Mouse (Mus musculus) CH12.LX (cell line): ENCODE data around the gene Elane. TPM values are rescaled to one million over a fixed set of nuclear protein-coding genes. Genes with fewer than 3 reads are reported as not detected.

ENCODE experiments used
- DNase-seq: peaks from one replicate; pipeline ENCODE4 v3.0.0-alpha.2; 2013; ENCODE audit errors: extremely low read depth
- H3K27ac ChIP-seq: 2 replicates; pipeline ENCODE4 v1.5.1; 2012; ENCODE audit warnings: low read depth, mild to moderate bottlenecking, control low read depth, moderate library complexity; ENCODE audit not compliant: insufficient read depth
- H3K27me3 ChIP-seq: replicated peaks from 2 replicates; pipeline ENCODE3; 2012; ENCODE audit warnings: inconsistent platforms
- H3K36me3 ChIP-seq, 2 experiments: replicated peaks in 1 of 2; 2 replicates each; pipeline versions ENCODE3 to v1.6.1; 2012; ENCODE audit warnings: inconsistent platforms in 1 of 2, low read length in 1 of 2, mild to moderate bottlenecking in 1 of 2, mixed read lengths in 1 of 2, moderate library complexity in 1 of 2; ENCODE audit not compliant: control insufficient read depth in 1 of 2, insufficient read depth in 1 of 2
- H3K4me1 ChIP-seq, 2 experiments: 2 replicates each; pipeline ENCODE4 v1.6.1; 2012; ENCODE audit warnings: inconsistent platforms in 1 of 2, moderate library complexity in 1 of 2; ENCODE audit not compliant: insufficient read depth in 2 of 2, control insufficient read depth in 1 of 2
- H3K4me2 ChIP-seq: 2 replicates; pipeline ENCODE4 v1.6.1; 2012; ENCODE audit warnings: low read depth, mild to moderate bottlenecking, control low read depth; ENCODE audit not compliant: poor library complexity, insufficient read depth, severe bottlenecking
- H3K4me3 ChIP-seq, 3 experiments: fragments of 150-350 bp in 1 of 3; sonication (generic) in 1 of 3; replicated peaks in 1 of 3; 2 replicates each; pipeline versions ENCODE3 to v1.5.1; 2011 to 2012; ENCODE audit warnings: low read depth in 2 of 3, low read length in 2 of 3, mild to moderate bottlenecking in 2 of 3, moderate library complexity in 2 of 3, control low read depth in 1 of 3, improper control_type of control experiment in 1 of 3, inconsistent platforms in 1 of 3, mixed read lengths in 1 of 3; ENCODE audit not compliant: poor library complexity in 1 of 3
- H3K79me2 ChIP-seq: replicated peaks from 2 replicates; pipeline ENCODE4 v1.6.1; 2012; ENCODE audit warnings: mild to moderate bottlenecking, moderate library complexity; ENCODE audit not compliant: control insufficient read depth, poor library complexity, insufficient read depth, severe bottlenecking; ENCODE audit errors: extremely low read depth
- H3K9ac ChIP-seq: 2 replicates; pipeline ENCODE4 v1.6.1; 2012; ENCODE audit warnings: low read depth, mild to moderate bottlenecking, control low read depth, moderate library complexity; ENCODE audit not compliant: insufficient read depth
- H3K9me3 ChIP-seq: replicated peaks from 2 replicates; pipeline ENCODE3; 2012; ENCODE audit warnings: low read length, inconsistent platforms, mixed read lengths
- BHLHE40 ChIP-seq: IDR thresholded peaks from 2 replicates; pipeline ENCODE4 v1.6.1; 2011; ENCODE audit warnings: mild to moderate bottlenecking, low read depth, low read length, improper control_type of control experiment
- CHD1 ChIP-seq: IDR thresholded peaks from 2 replicates; pipeline ENCODE4 v1.6.1; 2012; ENCODE audit warnings: low read depth, low read length, improper control_type of control experiment, inconsistent platforms
- CHD2 ChIP-seq: IDR thresholded peaks from 2 replicates; pipeline ENCODE4 v1.6.1; 2011; ENCODE audit warnings: low read length, improper control_type of control experiment
- CTCF ChIP-seq, 2 experiments: IDR thresholded peaks in 1 of 2; conservative IDR thresholded peaks in 1 of 2; 2 replicates each; pipeline ENCODE4 v1.5.1; 2011 to 2012; ENCODE audit warnings: low read depth in 2 of 2, low read length in 2 of 2, improper control_type of control experiment in 1 of 2, inconsistent platforms in 1 of 2, mild to moderate bottlenecking in 1 of 2, moderate library complexity in 1 of 2
- E2F4 ChIP-seq: IDR thresholded peaks from 2 replicates; pipeline ENCODE4 v1.6.1; 2011; ENCODE audit warnings: low read depth, low read length, improper control_type of control experiment; ENCODE audit not compliant: insufficient replicate concordance
- ELF1 ChIP-seq: IDR thresholded peaks from 2 replicates; pipeline ENCODE4 v1.6.1; 2014; ENCODE audit warnings: low read depth, mild to moderate bottlenecking, inconsistent platforms, low read length, improper control_type of control experiment
- EP300 ChIP-seq: IDR thresholded peaks from 2 replicates; pipeline ENCODE4 v1.6.1; 2011; ENCODE audit warnings: low read length, improper control_type of control experiment
- ETS1 ChIP-seq: conservative IDR thresholded peaks from 2 replicates; pipeline ENCODE4 v1.6.1; 2012; ENCODE audit warnings: low read depth, mild to moderate bottlenecking, inconsistent platforms, low read length, improper control_type of control experiment, moderate library complexity
- GABPA ChIP-seq: IDR thresholded peaks from 2 replicates; pipeline ENCODE4 v1.6.1; 2012; ENCODE audit warnings: low read depth, low read length, improper control_type of control experiment, inconsistent platforms; ENCODE audit not compliant: insufficient replicate concordance
- HCFC1 ChIP-seq: IDR thresholded peaks from 2 replicates; pipeline ENCODE4 v1.6.1; 2012; ENCODE audit warnings: low read depth, mild to moderate bottlenecking, inconsistent platforms, low read length, improper control_type of control experiment
- IRF4 ChIP-seq: IDR thresholded peaks from 2 replicates; pipeline ENCODE4 v1.6.1; 2014; ENCODE audit warnings: low read depth, mild to moderate bottlenecking, inconsistent platforms, low read length, improper control_type of control experiment
- JUN ChIP-seq: IDR thresholded peaks from 2 replicates; pipeline ENCODE4 v1.6.1; 2011; ENCODE audit warnings: low read depth, mild to moderate bottlenecking, low read length, improper control_type of control experiment, moderate library complexity; ENCODE audit not compliant: insufficient read depth
- JUND ChIP-seq: conservative IDR thresholded peaks from 2 replicates; pipeline ENCODE4 v1.6.1; 2011; ENCODE audit warnings: low read depth, low read length, improper control_type of control experiment
- KAT2A ChIP-seq: IDR thresholded peaks from 2 replicates; pipeline ENCODE4 v1.6.1; 2012; ENCODE audit warnings: low read length, improper control_type of control experiment, inconsistent platforms; ENCODE audit not compliant: insufficient replicate concordance
- MAFK ChIP-seq: IDR thresholded peaks from 2 replicates; pipeline ENCODE4 v1.6.1; 2011; ENCODE audit warnings: low read length, improper control_type of control experiment; ENCODE audit not compliant: insufficient replicate concordance
- MAX ChIP-seq: IDR thresholded peaks from 2 replicates; pipeline ENCODE4 v1.6.1; 2011; ENCODE audit warnings: low read length, improper control_type of control experiment
- MAZ ChIP-seq: IDR thresholded peaks from 2 replicates; pipeline ENCODE4 v1.6.1; 2012; ENCODE audit warnings: low read depth, mild to moderate bottlenecking, inconsistent platforms, low read length, improper control_type of control experiment, moderate library complexity
- MEF2A ChIP-seq: IDR thresholded peaks from 2 replicates; pipeline ENCODE4 v1.6.1; 2014; ENCODE audit warnings: low read depth, mild to moderate bottlenecking, inconsistent platforms, low read length, improper control_type of control experiment, borderline replicate concordance
- MXI1 ChIP-seq: IDR thresholded peaks from 2 replicates; pipeline ENCODE4 v1.6.1; 2011; ENCODE audit warnings: mild to moderate bottlenecking, low read depth, low read length, improper control_type of control experiment
- MYC ChIP-seq: IDR thresholded peaks from 2 replicates; pipeline ENCODE4 v1.6.1; 2011; ENCODE audit warnings: low read depth, mild to moderate bottlenecking, improper control_type of control experiment, low read length
- NELFE ChIP-seq: IDR thresholded peaks from 2 replicates; pipeline ENCODE4 v1.6.1; 2011; ENCODE audit warnings: low read depth, low read length, improper control_type of control experiment
- NRF1 ChIP-seq: IDR thresholded peaks from 2 replicates; pipeline ENCODE4 v1.6.1; 2014; ENCODE audit warnings: low read depth, mild to moderate bottlenecking, inconsistent platforms, low read length, improper control_type of control experiment, moderate library complexity
- PAX5 ChIP-seq: IDR thresholded peaks from 2 replicates; pipeline ENCODE4 v1.6.1; 2012; ENCODE audit warnings: low read length, inconsistent platforms, mixed read lengths
- POLR2A ChIP-seq: IDR thresholded peaks from 2 replicates; pipeline ENCODE4 v1.6.1; 2011; ENCODE audit warnings: low read depth, mild to moderate bottlenecking, improper control_type of control experiment, low read length
- POLR2AphosphoS2 ChIP-seq: IDR thresholded peaks from 2 replicates; pipeline ENCODE4 v1.6.1; 2011; ENCODE audit warnings: low read depth, low read length, improper control_type of control experiment
- RAD21 ChIP-seq: IDR thresholded peaks from 2 replicates; pipeline ENCODE4 v1.6.1; 2011; ENCODE audit warnings: low read depth, mild to moderate bottlenecking, low read length, improper control_type of control experiment, moderate library complexity
- RCOR1 ChIP-seq: conservative IDR thresholded peaks from 2 replicates; pipeline ENCODE4 v1.6.1; 2012; ENCODE audit warnings: low read depth, mild to moderate bottlenecking, inconsistent platforms, low read length, improper control_type of control experiment
- SIN3A ChIP-seq: IDR thresholded peaks from 2 replicates; pipeline ENCODE4 v1.6.1; 2012; ENCODE audit warnings: low read length, improper control_type of control experiment, inconsistent platforms
- SMC3 ChIP-seq: IDR thresholded peaks from 2 replicates; pipeline ENCODE4 v1.6.1; 2011; ENCODE audit warnings: low read depth, low read length, improper control_type of control experiment
- TBP ChIP-seq: conservative IDR thresholded peaks from 2 replicates; pipeline ENCODE4 v1.6.1; 2011; ENCODE audit warnings: low read depth, low read length, improper control_type of control experiment
- TCF12 ChIP-seq: IDR thresholded peaks from 2 replicates; pipeline ENCODE4 v1.6.1; 2014; ENCODE audit warnings: low read depth, mild to moderate bottlenecking, inconsistent platforms, low read length, improper control_type of control experiment
- UBTF ChIP-seq: IDR thresholded peaks from 2 replicates; pipeline ENCODE4 v1.6.1; 2012; ENCODE audit warnings: low read depth, mild to moderate bottlenecking, inconsistent platforms, low read length, improper control_type of control experiment, moderate library complexity
- USF1 ChIP-seq: IDR thresholded peaks from 2 replicates; pipeline ENCODE4 v1.6.1; 2014; ENCODE audit warnings: low read depth, mild to moderate bottlenecking, inconsistent platforms, low read length, improper control_type of control experiment
- ZC3H11A ChIP-seq: IDR thresholded peaks from 2 replicates; pipeline ENCODE4 v1.6.1; 2012; ENCODE audit warnings: low read depth, mild to moderate bottlenecking, inconsistent platforms, low read length, improper control_type of control experiment
- ZKSCAN1 ChIP-seq: IDR thresholded peaks from 2 replicates; pipeline ENCODE4 v1.6.1; 2012; ENCODE audit warnings: low read depth, inconsistent platforms, low read length, improper control_type of control experiment, borderline replicate concordance
- ZMIZ1 ChIP-seq: IDR thresholded peaks from 2 replicates; pipeline ENCODE4 v1.6.1; 2012; ENCODE audit warnings: low read depth, mild to moderate bottlenecking, inconsistent platforms, low read length, improper control_type of control experiment
- ZNF384 ChIP-seq: IDR thresholded peaks from 2 replicates; pipeline ENCODE4 v1.6.1; 2012; ENCODE audit warnings: low read depth, low read length, improper control_type of control experiment, inconsistent platforms
- dilution Hi-C: fragments of 300-500 bp; cut with MboI; formaldehyde crosslinking; loops from 2 replicates; pipeline ENCODE4 v1.14.3; 2020; ENCODE audit warnings: low sequenced_read_pairs; ENCODE audit not compliant: extremely low pct_unique_long_range_greater_than_20kb, extremely low pct_ligation_motif_present
- in situ Hi-C: fragments of 300-500 bp; cut with MboI; formaldehyde crosslinking; loops from 3 replicates; pipeline ENCODE4 v1.14.3; 2019; ENCODE audit warnings: low sequenced_read_pairs, low pct_ligation_motif_present, low pct_unique_long_range_greater_than_20kb, mixed read lengths
- polyA plus RNA-seq: library from polyadenylated mRNA; unstranded; fragments of >175 nt; gene quantifications from 2 replicates; pipeline ENCODE4 v1.2.1, GENCODE M21; 2012; ENCODE audit warnings: low read depth; ENCODE audit not compliant: insufficient read length
- total RNA-seq, 2 experiments: library from RNA; depleted of rRNA; stranded (reverse); fragments of 300-350 nt in 1 of 2; fragments of >200 nt in 1 of 2; gene quantifications; 2 replicates each; pipeline ENCODE4 v1.2.3; 2012 to 2014

Elane gene
- total and polyA plus RNA-seq, 3 experiments = not detected

GRCm38 (mm10) chr10:79864351-79865188, 21.5 kb upstream of the Elane start:
- peaks cover 50 to 75% of the 10 kb centered on the region in 2 experiments for H3K36me3 ChIP-seq

DNA sequence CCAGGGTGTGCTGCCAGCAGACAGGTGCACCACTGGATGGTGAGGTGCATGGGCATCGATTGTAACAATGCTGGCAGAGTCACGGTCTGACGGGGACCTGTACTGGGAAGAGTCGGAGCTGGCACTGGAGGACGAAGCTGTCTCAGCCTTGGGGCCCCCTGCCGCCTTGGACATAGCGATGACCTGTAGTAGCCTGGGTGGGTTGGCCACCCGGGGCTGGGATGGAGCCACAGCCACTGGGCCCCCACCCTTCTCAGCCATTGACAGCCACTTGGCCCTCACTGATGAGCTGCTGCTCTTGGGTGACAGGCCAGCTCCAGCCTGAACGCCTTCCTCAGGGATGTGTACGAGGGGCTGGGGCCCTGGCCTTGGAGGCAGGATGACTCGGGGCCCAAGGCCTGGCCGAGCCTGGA, 20.9 kb upstream of the Elane start:
- Histone ChIP-seq H3K9me3 (no peaks in the 10 kb centered on the region), H3K9ac (no peak overlapping the region), H3K27me3 (no peaks in the 10 kb centered on the region), H3K4me2 (no peak overlapping the region), H3K4me1 (peaks cover 0 to 5% of the 10 kb centered on the region in 2 experiments; a peak in 1 of 4 replicates), H3K4me3 (no peak overlapping the region), H3K79me2 (peaks cover 5% of the 10 kb centered on the region), H3K36me3 (peaks cover 44 to 68% of the 10 kb centered on the region in 2 experiments), H3K27ac (no peak overlapping the region)
- dilution Hi-C loops (no loop called here), in situ Hi-C loops (no loop called here)
- DNase-seq = no peak
- TF ChIP-seq POLR2A = no peak
- peak; percentile 56; the same call in 1 of the 2 replicates for TF ChIP-seq CHD2
- TF ChIP-seq GABPA = no peak
- no peak for TF ChIP-seq EP300
- no peak for TF ChIP-seq MEF2A
- TF ChIP-seq E2F4 = no peak
- 0 out of 2 replicates have a peak, but pooled peaks have one; percentile 12 for TF ChIP-seq MXI1
- TF ChIP-seq NELFE = 0 out of 2 replicates have a peak, but pooled peaks have one; percentile 1
- no peak for TF ChIP-seq MYC
- no peak for TF ChIP-seq CHD1
- TF ChIP-seq POLR2AphosphoS2 = peak; percentile 99

More at GRCm38 (mm10) chr10:79864351-79865188, 21.5 kb upstream of the Elane start:
- H3K4me2 ChIP-seq = no peak overlapping the region
- H3K27ac ChIP-seq = no peak overlapping the region
- dilution Hi-C loops (no loop called here), in situ Hi-C loops (no loop called here)
- H3K4me1 ChIP-seq = peaks cover 0 to 5% of the 10 kb centered on the region in 2 experiments; a peak in 1 of 4 replicates
- H3K4me3 ChIP-seq = no peak overlapping the region
- H3K79me2 ChIP-seq = peaks cover 11% of the 10 kb centered on the region
- TF ChIP-seq ZC3H11A (no peak), MAFK (no peak), ETS1 (no peak), CHD1 (no peak), PAX5 (no peak), ZMIZ1 (peak; percentile 77), EP300 (no peak), MAZ (no peak), E2F4 (no peak), POLR2AphosphoS2 (no peak), MXI1 (0 out of 2 replicates have a peak, but pooled peaks have one; percentile 32), BHLHE40 (no peak), JUND (no peak), MYC (no peak), NELFE (0 out of 2 replicates have a peak, but pooled peaks have one; percentile 18), HCFC1 (no peak), RCOR1 (0 out of 2 replicates have a peak, but pooled peaks have one; percentile 65), GABPA (no peak), JUN (no peak), KAT2A (no peak), USF1 (no peak), ZKSCAN1 (no peak), CTCF (conservative IDR thresholded peaks at IDR 0.05 in 1 of 2, IDR thresholded peaks at IDR 0.05 in 1 of 2; ENCODE audit: low read depth in 2 of 2, low read length in 2 of 2) (no peak), NRF1 (no peak), ELF1 (no peak), RAD21 (no peak), ZNF384 (no peak), TCF12 (no peak), IRF4 (no peak), POLR2A (no peak; the same call in none of the 2 replicates), TBP (no peak), SIN3A (0 out of 2 replicates have a peak, but pooled peaks have one; percentile 52), MAX (no peak), UBTF (no peak), SMC3 (no peak), CHD2 (no peak)
- H3K9me3 ChIP-seq = no peaks in the 10 kb centered on the region
- no peak for DNase-seq
- no peak overlapping the region for H3K9ac ChIP-seq
- H3K27me3 ChIP-seq = no peaks in the 10 kb centered on the region
